Mouse (Mus musculus): ENCODE data around the gene Tfcp2.

DNA sequence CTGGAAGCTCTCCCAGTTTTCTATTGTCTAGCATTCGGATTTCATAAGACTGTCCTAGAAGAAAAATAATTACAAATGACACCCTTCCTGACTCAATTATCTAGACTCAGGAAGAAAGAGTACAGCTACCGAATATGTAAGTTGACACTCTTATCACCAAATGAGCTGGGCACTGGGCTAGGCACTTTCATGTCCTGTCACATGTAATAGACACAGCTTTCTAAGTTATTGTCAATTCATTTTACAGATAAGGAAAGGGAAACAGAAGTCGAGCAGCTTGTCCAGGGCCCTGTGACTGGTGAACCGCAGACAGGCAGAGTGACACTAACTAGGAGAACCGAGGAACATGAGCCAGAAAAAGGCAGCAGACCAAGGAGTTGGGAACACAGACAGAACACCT is 23.9 kb downstream of the Tfcp2 start:
- TF ChIP-seq POLR2A (IDR thresholded peaks at IDR 0.05; ENCODE audit: insufficient read depth, low read length) (no peak), CTCF (IDR thresholded peaks at IDR 0.05; ENCODE audit: low read depth, low read length) (no peak), EP300 (IDR thresholded peaks at IDR 0.05; ENCODE audit: insufficient read depth, low read depth, low read length) (no peak)

Data from ES-Bruce4 (cell line).